Mouse (Mus musculus) left cerebral cortex, adult 18-20 months (tissue): ENCODE measurements at regions not wholly inside any gene's neighbourhood (a gene's known extent, or its start where the extent isn't known, plus 50 kb on each side); places are given as distances from the start of the nearest gene placed in this dataset.

Experiments
- DNase-seq, 2 experiments: peaks; one replicate each; pipeline ENCODE4 v3.0.0; 2021 to 2022; ENCODE audit warnings: low spot score in 2 of 2, mixed read lengths in 1 of 2

- no peak for DNase-seq
Observed at GRCm38 (mm10) chr6:143482272-143482671, 315.3 kb downstream of the Etnk1 start.

GRCm38 (mm10) chr6:143482868-143483267, 315.8 kb downstream of the Etnk1 start:
- no peak for DNase-seq

- no peak for DNase-seq
Observed at GRCm38 (mm10) chr6:143484941-143485340, 317.9 kb downstream of the Etnk1 start.

- no peak for DNase-seq
Observed at GRCm38 (mm10) chr6:143487003-143487402, 320.0 kb downstream of the Etnk1 start.

- DNase-seq = no peak
Observed at GRCm38 (mm10) chr6:143490019-143490418, 323.0 kb downstream of the Etnk1 start.

GRCm38 (mm10) chr6:143491380-143491779, 324.4 kb downstream of the Etnk1 start:
- DNase-seq = no peak

- no peak for DNase-seq
Observed at GRCm38 (mm10) chr6:143493543-143493942, 326.5 kb downstream of the Etnk1 start.

GRCm38 (mm10) chr6:143494341-143494740, 327.3 kb downstream of the Etnk1 start:
- no peak for DNase-seq

GRCm38 (mm10) chr6:143494886-143495285, 327.9 kb downstream of the Etnk1 start:
- no peak for DNase-seq

GRCm38 (mm10) chr6:143498764-143499163, 331.7 kb downstream of the Etnk1 start:
- DNase-seq = no peak

GRCm38 (mm10) chr6:143499259-143500043, 332.4 kb downstream of the Etnk1 start:
- no peak for DNase-seq

GRCm38 (mm10) chr6:143502803-143503202, 335.8 kb downstream of the Etnk1 start:
- no peak for DNase-seq

GRCm38 (mm10) chr6:143503953-143504352, 336.9 kb downstream of the Etnk1 start:
- DNase-seq = no peak

- DNase-seq = no peak
Observed at GRCm38 (mm10) chr6:143513459-143513858, 346.4 kb downstream of the Etnk1 start.

GRCm38 (mm10) chr6:143515137-143515536, 348.1 kb downstream of the Etnk1 start:
- no peak for DNase-seq

GRCm38 (mm10) chr6:143516746-143517145, 349.7 kb downstream of the Etnk1 start:
- DNase-seq = no peak

GRCm38 (mm10) chr6:143518476-143518875, 351.5 kb downstream of the Etnk1 start:
- no peak for DNase-seq

GRCm38 (mm10) chr6:143519668-143520067, 352.6 kb downstream of the Etnk1 start:
- DNase-seq = no peak

GRCm38 (mm10) chr6:143525092-143525491, 358.1 kb downstream of the Etnk1 start:
- no peak for DNase-seq

- DNase-seq = no peak
Observed at GRCm38 (mm10) chr6:143528898-143529297, 361.9 kb downstream of the Etnk1 start.

GRCm38 (mm10) chr6:143530372-143531224, 363.6 kb downstream of the Etnk1 start:
- no peak for DNase-seq

- peak in 1 of 2 experiments; percentile 11 for DNase-seq
Observed at GRCm38 (mm10) chr6:143531477-143531876, 364.5 kb downstream of the Etnk1 start.
